Mouse (Mus musculus) hindbrain, embryonic 15.5 days (tissue): ENCODE results near the gene Baz1a. TPM values are rescaled to one million over a fixed set of nuclear protein-coding genes. Genes with fewer than 3 reads are reported as not detected.
"Not testable (repeated sequence)": the region's sequence is repeated elsewhere in the genome, so short reads cannot be mapped to it uniquely, and the experiment has no call there.

Experiments
- ATAC-seq: fragments of 200-750 bp; cut with Nextera tagmentation; 2 replicates; pipeline ENCODE4 v1.8.0; 2017; ENCODE audit warnings: low read depth, moderate number of reproducible peaks, moderate TSS enrichment; ENCODE audit not compliant: low FRiP score
- H3K27ac ChIP-seq: fragments of 300-500 bp; sonication (generic); replicated peaks from 2 replicates; pipeline ENCODE4 v1.5.1; 2015; ENCODE audit warnings: mild to moderate bottlenecking, inconsistent platforms
- H3K27me3 ChIP-seq: fragments of 300-500 bp; sonication (generic); 2 replicates; pipeline ENCODE4 v1.6.1; 2015; ENCODE audit warnings: control low read depth, inconsistent platforms
- H3K36me3 ChIP-seq: fragments of 300-500 bp; sonication (generic); 2 replicates; pipeline ENCODE4 v1.6.1; 2015; ENCODE audit warnings: control low read depth, inconsistent platforms
- H3K4me1 ChIP-seq: fragments of 300-500 bp; sonication (generic); replicated peaks from 2 replicates; pipeline ENCODE4 v1.6.1; 2015; ENCODE audit warnings: control low read depth, inconsistent platforms
- H3K4me2 ChIP-seq: fragments of 300-500 bp; sonication (generic); 2 replicates; pipeline ENCODE4 v1.6.1; 2015; ENCODE audit warnings: moderate library complexity, mild to moderate bottlenecking, inconsistent platforms
- H3K4me3 ChIP-seq: fragments of 300-500 bp; sonication (generic); 2 replicates; pipeline ENCODE4 v1.5.1; 2015; ENCODE audit warnings: mild to moderate bottlenecking, inconsistent platforms
- H3K9ac ChIP-seq: fragments of 300-500 bp; sonication (generic); 2 replicates; pipeline ENCODE4 v1.6.1; 2015; ENCODE audit warnings: inconsistent platforms
- H3K9me3 ChIP-seq: fragments of 300-500 bp; sonication (generic); 2 replicates; pipeline ENCODE4 v1.6.1; 2016; ENCODE audit warnings: control low read depth, inconsistent platforms
- whole genome bisulfite sequencing: fragments of 180-500 bp; shearing (Covaris S2); methylation state at CpG from one replicate; pipeline ENCODE4 v1.1.7; 2015; 5-methylcytosine and 5-hydroxymethylcytosine counted together
- polyA plus RNA-seq: library from polyadenylated mRNA; unstranded; fragments of >200 nt; fragmentation: Nextera tagmentation; extraction: Ambion mirVana; gene quantifications from 2 replicates; pipeline ENCODE4 v1.2.1, GENCODE M21; 2015

Baz1a gene
- polyA plus RNA-seq, 1 experiment from 2014 or later = 7.0 TPM

DNA sequence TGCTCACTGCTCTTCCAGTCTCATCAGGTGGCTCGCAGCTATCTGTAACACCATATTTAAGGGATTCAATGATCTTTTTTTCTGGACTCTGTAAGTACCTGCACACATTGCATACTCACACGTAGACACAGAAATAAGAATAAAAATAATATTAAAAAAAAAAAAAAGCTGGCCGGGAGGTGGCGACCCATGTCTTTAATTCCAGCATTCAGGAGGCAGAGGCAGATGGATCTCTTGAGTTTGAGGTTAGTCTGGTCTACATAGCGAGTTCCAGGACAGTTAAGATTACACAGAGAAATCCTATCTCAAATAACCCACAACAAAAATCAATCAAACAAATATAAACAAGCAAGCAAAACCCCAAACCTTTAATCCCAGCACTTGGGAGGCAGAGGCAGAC is 10.3 kb downstream of the Baz1a start:
- WGBS = 92% methylated on average over 5 of the region's 5 CpGs
- no peaks in the 10 kb centered on the region for H3K27me3 ChIP-seq
- H3K4me1 ChIP-seq = no peaks in the 10 kb centered on the region
- no peaks in the 10 kb centered on the region for H3K36me3 ChIP-seq
- ATAC-seq = no peak
- H3K9me3 ChIP-seq = no peaks in the 10 kb centered on the region
- no peak overlapping the region for H3K4me2 ChIP-seq
- no peak overlapping the region for H3K9ac ChIP-seq
- no peak overlapping the region for H3K4me3 ChIP-seq
- no peak overlapping the region for H3K27ac ChIP-seq

DNA sequence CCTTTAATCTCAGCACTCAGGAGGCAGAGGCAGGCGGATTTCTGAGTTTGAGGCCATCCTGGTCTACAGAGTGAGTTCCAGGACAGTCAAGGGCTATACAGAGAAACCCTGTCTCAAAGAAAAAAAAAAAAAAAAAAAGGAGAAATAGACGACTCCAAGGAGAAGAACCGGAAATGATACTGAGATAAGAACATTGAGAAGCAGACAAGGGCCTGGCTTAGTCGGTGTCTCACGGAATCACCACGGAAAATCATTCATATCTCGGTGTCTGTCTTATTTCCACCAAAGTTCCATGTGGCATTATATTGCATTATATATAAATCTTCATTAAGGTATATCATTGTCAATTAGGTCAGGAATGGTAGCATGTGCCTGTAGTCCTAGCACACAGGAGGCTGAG is 11.6 kb downstream of the Baz1a start:
- not testable (repeated sequence) for H3K4me1 ChIP-seq, H3K27ac ChIP-seq, H3K9me3 ChIP-seq, H3K27me3 ChIP-seq, H3K4me2 ChIP-seq, H3K9ac ChIP-seq, H3K36me3 ChIP-seq, ATAC-seq, H3K4me3 ChIP-seq
- 93% methylated on average over 7 of the region's 7 CpGs for WGBS

- Histone ChIP-seq H3K27ac (no peak overlapping the region), H3K4me2 (no peak overlapping the region), H3K9ac (no peak overlapping the region), H3K36me3 (no peaks in the 10 kb centered on the region), H3K9me3 (no peaks in the 10 kb centered on the region), H3K27me3 (no peaks in the 10 kb centered on the region), H3K4me3 (no peak overlapping the region), H3K4me1 (no peaks in the 10 kb centered on the region)
- ATAC-seq = no peak
- 86% methylated on average over 14 of the region's 14 CpGs for WGBS
Measured at GRCm38 (mm10) chr12:54999016-54999690, 15.0 kb downstream of the Baz1a start.

DNA sequence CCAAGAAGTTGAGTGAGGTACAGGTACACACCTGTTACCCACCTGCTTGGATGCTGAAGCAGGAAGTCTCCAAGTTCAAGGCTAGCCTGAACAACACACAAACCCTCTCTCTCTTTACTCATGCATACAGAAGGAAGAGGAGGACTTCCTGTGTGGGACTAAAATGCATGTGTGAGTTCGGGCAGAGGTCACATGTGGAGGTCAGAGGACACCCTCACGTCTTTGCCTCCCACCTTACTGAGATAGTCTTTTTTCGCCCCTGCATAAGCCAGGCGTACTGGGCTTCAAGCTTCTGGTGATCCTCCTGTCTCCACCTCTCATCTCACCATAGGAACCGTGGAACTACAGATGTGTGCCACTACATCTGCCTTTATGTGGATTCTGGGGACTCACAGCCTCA is 15.7 kb downstream of the Baz1a start:
- H3K36me3 ChIP-seq = no peaks in the 10 kb centered on the region
- no peaks in the 10 kb centered on the region for H3K27me3 ChIP-seq
- no peak overlapping the region for H3K27ac ChIP-seq
- WGBS = 82% methylated on average over 5 of the region's 5 CpGs
- no peak overlapping the region for H3K4me3 ChIP-seq
- ATAC-seq = no peak
- no peak overlapping the region for H3K4me2 ChIP-seq
- H3K4me1 ChIP-seq = no peaks in the 10 kb centered on the region
- no peaks in the 10 kb centered on the region for H3K9me3 ChIP-seq
- H3K9ac ChIP-seq = no peak overlapping the region

- ATAC-seq = no peak
- H3K4me3 ChIP-seq = no peak overlapping the region
- H3K27ac ChIP-seq = no peak overlapping the region
- no peaks in the 10 kb centered on the region for H3K9me3 ChIP-seq
- H3K9ac ChIP-seq = no peak overlapping the region
- H3K4me1 ChIP-seq = no peaks in the 10 kb centered on the region
- H3K4me2 ChIP-seq = no peak overlapping the region
- H3K36me3 ChIP-seq = no peaks in the 10 kb centered on the region
- no peaks in the 10 kb centered on the region for H3K27me3 ChIP-seq
- WGBS = 90% methylated on average over 6 of the region's 6 CpGs
Measured at GRCm38 (mm10) chr12:54996979-54997474, 17.1 kb downstream of the Baz1a start.

- Histone ChIP-seq H3K4me1 (no peaks in the 10 kb centered on the region), H3K4me2 (no peak overlapping the region), H3K9ac (no peak overlapping the region), H3K36me3 (no peaks in the 10 kb centered on the region), H3K27me3 (no peaks in the 10 kb centered on the region), H3K9me3 (no peaks in the 10 kb centered on the region), H3K27ac (no peak overlapping the region), H3K4me3 (no peak overlapping the region)
- no peak for ATAC-seq
- 87% methylated on average over 3 of the region's 3 CpGs for WGBS
Measured at GRCm38 (mm10) chr12:54995965-54996364, 18.2 kb downstream of the Baz1a start.

GRCm38 (mm10) chr12:54994418-54994817 is 19.7 kb downstream of the Baz1a start:
- H3K4me1 ChIP-seq = no peaks in the 10 kb centered on the region
- H3K27ac ChIP-seq = no peak overlapping the region
- no peaks in the 10 kb centered on the region for H3K27me3 ChIP-seq
- H3K9ac ChIP-seq = no peak overlapping the region
- H3K4me2 ChIP-seq = no peak overlapping the region
- no peaks in the 10 kb centered on the region for H3K9me3 ChIP-seq
- no peak overlapping the region for H3K4me3 ChIP-seq
- no peaks in the 10 kb centered on the region for H3K36me3 ChIP-seq
- WGBS = 92% methylated on average over 4 of the region's 4 CpGs
- ATAC-seq = no peak

GRCm38 (mm10) chr12:54994068-54994386 is 20.1 kb downstream of the Baz1a start:
- Histone ChIP-seq H3K4me2 (no peak overlapping the region), H3K9ac (no peak overlapping the region), H3K4me3 (no peak overlapping the region), H3K36me3 (no peaks in the 10 kb centered on the region), H3K9me3 (no peaks in the 10 kb centered on the region), H3K27ac (no peak overlapping the region), H3K4me1 (no peaks in the 10 kb centered on the region), H3K27me3 (no peaks in the 10 kb centered on the region)
- WGBS = 84% methylated on average over 6 of the region's 6 CpGs
- ATAC-seq = no peak

- H3K36me3 ChIP-seq = no peaks in the 10 kb centered on the region
- no peaks in the 10 kb centered on the region for H3K4me1 ChIP-seq
- H3K27me3 ChIP-seq = no peaks in the 10 kb centered on the region
- H3K4me2 ChIP-seq = no peak overlapping the region
- WGBS = 76% methylated on average over 16 of the region's 16 CpGs
- H3K4me3 ChIP-seq = no peak overlapping the region
- no peak for ATAC-seq
- no peaks in the 10 kb centered on the region for H3K9me3 ChIP-seq
- no peak overlapping the region for H3K9ac ChIP-seq
- no peak overlapping the region for H3K27ac ChIP-seq
Measured at GRCm38 (mm10) chr12:54993246-54994067, 20.7 kb downstream of the Baz1a start.

DNA sequence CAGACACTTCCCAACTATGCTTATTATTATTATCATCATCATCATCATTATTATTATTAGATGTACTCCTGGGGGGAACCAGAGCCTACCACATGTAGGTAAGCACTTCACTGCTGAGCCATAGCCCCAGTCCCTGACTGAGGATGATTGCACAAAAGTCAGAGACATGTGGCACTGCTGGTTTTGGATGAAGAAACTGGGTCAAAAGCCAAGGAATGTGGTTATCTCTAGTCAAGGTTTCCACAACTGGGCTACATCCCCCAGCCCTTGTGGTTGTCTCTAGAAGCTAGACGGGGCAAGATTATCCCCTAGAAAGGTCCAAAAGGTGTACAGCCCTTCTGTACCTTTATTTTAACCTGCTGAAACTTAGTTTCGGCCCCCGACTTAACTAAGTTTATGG is 21.3 kb downstream of the Baz1a start:
- H3K27ac ChIP-seq = no peak overlapping the region
- H3K9me3 ChIP-seq = no peaks in the 10 kb centered on the region
- no peak overlapping the region for H3K9ac ChIP-seq
- ATAC-seq = no peak
- no peak overlapping the region for H3K4me2 ChIP-seq
- H3K4me3 ChIP-seq = no peak overlapping the region
- WGBS = 94% methylated on average over 3 of the region's 3 CpGs
- H3K27me3 ChIP-seq = no peaks in the 10 kb centered on the region
- no peaks in the 10 kb centered on the region for H3K4me1 ChIP-seq
- H3K36me3 ChIP-seq = no peaks in the 10 kb centered on the region

DNA sequence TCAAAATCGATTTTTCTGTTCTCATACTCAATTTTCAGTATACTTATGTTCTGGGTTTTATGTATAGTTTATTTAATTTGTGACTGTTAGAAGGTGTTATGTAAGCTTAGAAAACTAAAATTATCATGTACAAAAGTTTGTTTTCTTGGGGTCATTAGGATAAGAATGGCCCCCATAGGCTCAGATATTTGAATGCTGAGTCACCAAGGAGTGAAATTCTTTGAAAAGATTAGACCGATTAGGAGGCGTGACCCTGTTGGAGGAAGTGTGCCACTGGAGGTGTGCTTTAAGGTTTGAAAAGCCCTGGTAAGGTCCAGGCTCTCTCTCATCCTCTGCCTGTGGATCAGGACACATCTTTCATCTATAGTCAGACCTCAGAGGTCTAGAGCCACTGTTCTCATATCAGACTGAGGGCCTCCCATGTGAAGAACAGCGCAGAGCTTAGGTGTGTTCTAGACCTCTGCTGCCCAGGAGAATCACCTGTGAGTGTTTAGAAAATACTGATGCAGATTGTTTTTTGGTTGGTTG is 25.8 kb downstream of the Baz1a start:
- Histone ChIP-seq H3K27me3 (no peaks in the 10 kb centered on the region), H3K9me3 (no peaks in the 10 kb centered on the region), H3K36me3 (no peaks in the 10 kb centered on the region), H3K9ac (no peak overlapping the region), H3K4me1 (peaks cover 9% of the 10 kb centered on the region), H3K4me2 (no peak overlapping the region), H3K4me3 (no peak overlapping the region), H3K27ac (no peak overlapping the region)
- ATAC-seq = no peak
- 85% methylated on average over 4 of the region's 4 CpGs for WGBS

GRCm38 (mm10) chr12:54987156-54987555 is 27.0 kb downstream of the Baz1a start:
- ATAC-seq = no peak
- WGBS = 81% methylated on average over 2 of the region's 2 CpGs
- no peaks in the 10 kb centered on the region for H3K9me3 ChIP-seq
- H3K9ac ChIP-seq = no peak overlapping the region
- no peak overlapping the region for H3K27ac ChIP-seq
- H3K36me3 ChIP-seq = no peaks in the 10 kb centered on the region
- no peak overlapping the region for H3K4me3 ChIP-seq
- peaks cover 9% of the 10 kb centered on the region for H3K4me1 ChIP-seq
- H3K27me3 ChIP-seq = no peaks in the 10 kb centered on the region
- no peak overlapping the region for H3K4me2 ChIP-seq
